Mouse (Mus musculus) cortical plate, adult 2 months (tissue): ENCODE results near the gene Pex26.

Experiments
- CTCF ChIP-seq: fragments of 200-500 bp; IDR thresholded peaks from 2 replicates; pipeline ENCODE4 v1.5.1; 2011; ENCODE audit warnings: mild to moderate bottlenecking, control low read depth, low read length; ENCODE audit not compliant: insufficient read depth; ENCODE audit errors: extremely low read depth
- POLR2A ChIP-seq: fragments of 200-500 bp; IDR thresholded peaks from 2 replicates; pipeline ENCODE4 v1.6.1; 2011; ENCODE audit warnings: mild to moderate bottlenecking, low read length, control low read depth; ENCODE audit not compliant: insufficient read depth; ENCODE audit errors: extremely low read depth

DNA sequence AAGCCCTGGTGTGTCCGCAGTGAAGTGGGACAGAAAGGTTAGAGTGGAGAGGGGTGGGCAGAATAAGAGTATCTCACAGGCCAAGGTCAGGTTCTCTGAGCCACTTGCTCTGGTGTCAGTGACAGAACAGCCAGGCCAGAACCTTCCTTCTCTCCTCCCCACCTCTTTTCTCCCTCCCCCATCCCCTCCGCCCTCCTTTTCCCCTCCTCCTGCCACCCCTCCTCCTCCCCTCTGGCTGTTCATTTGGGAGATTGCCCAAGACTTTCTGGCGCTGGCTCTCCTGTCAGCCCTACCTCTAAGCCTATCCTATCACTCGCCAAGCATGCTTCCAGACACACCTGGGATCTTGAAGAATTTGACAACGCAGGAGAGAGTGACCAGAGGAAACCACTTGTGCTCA lies 28.3 kb downstream of the Pex26 start:
- no peak for TF ChIP-seq CTCF
- TF ChIP-seq POLR2A = no peak
